Mouse (Mus musculus) heart, embryonic 11.5 days (tissue): ENCODE measurements at regions not wholly inside any gene's neighbourhood (a gene's known extent, or its start where the extent isn't known, plus 50 kb on each side); places are given as distances from the start of the nearest gene placed in this dataset.

Experiments
- ATAC-seq: fragments of 200-750 bp; cut with Nextera tagmentation; replicated peaks from 2 replicates; pipeline ENCODE4 v1.8.0; 2017; ENCODE audit warnings: moderate library complexity; ENCODE audit not compliant: insufficient number of reproducible peaks, low FRiP score, low TSS enrichment
- H3K27ac ChIP-seq: fragments of 300-500 bp; sonication (generic); 2 replicates; pipeline ENCODE4 v1.5.1; 2014; ENCODE audit warnings: mild to moderate bottlenecking, low read depth, low read length
- H3K27me3 ChIP-seq: fragments of 300-500 bp; sonication (generic); 2 replicates; pipeline ENCODE4 v1.6.1; 2014; ENCODE audit warnings: mild to moderate bottlenecking, low read length, mixed read lengths; ENCODE audit not compliant: control insufficient read depth, insufficient read depth
- H3K36me3 ChIP-seq: fragments of 300-500 bp; sonication (generic); 2 replicates; pipeline ENCODE4 v1.6.1; 2014; ENCODE audit warnings: mild to moderate bottlenecking, low read length, moderate library complexity, mixed read lengths; ENCODE audit not compliant: control insufficient read depth, insufficient read depth
- H3K4me1 ChIP-seq: fragments of 300-500 bp; sonication (generic); 2 replicates; pipeline ENCODE4 v1.6.1; 2014; ENCODE audit warnings: low read length; ENCODE audit not compliant: control insufficient read depth, insufficient read depth
- H3K4me2 ChIP-seq: fragments of 300-500 bp; sonication (generic); 2 replicates; pipeline ENCODE4 v1.6.1; 2014; ENCODE audit warnings: mild to moderate bottlenecking, moderate library complexity
- H3K4me3 ChIP-seq: fragments of 300-500 bp; sonication (generic); 2 replicates; pipeline ENCODE4 v1.5.1; 2014; ENCODE audit warnings: low read depth, low read length
- H3K9ac ChIP-seq: fragments of 300-500 bp; sonication (generic); 2 replicates; pipeline ENCODE4 v1.6.1; 2014; ENCODE audit warnings: mild to moderate bottlenecking, low read depth, low read length, moderate library complexity
- H3K9me3 ChIP-seq: fragments of 300-500 bp; sonication (generic); replicated peaks from 2 replicates; pipeline ENCODE4 v1.6.1; 2016; ENCODE audit warnings: low read length; ENCODE audit not compliant: control insufficient read depth
- WGBS: fragments of 180-500 bp; shearing (Covaris S2); extraction: QIAGEN DNeasy Blood & Tissue Kit; methylation state at CpG from one replicate; pipeline ENCODE4 v1.1.7; 2014; ENCODE audit not compliant: insufficient replicate concordance; 5-methylcytosine and 5-hydroxymethylcytosine counted together

DNA sequence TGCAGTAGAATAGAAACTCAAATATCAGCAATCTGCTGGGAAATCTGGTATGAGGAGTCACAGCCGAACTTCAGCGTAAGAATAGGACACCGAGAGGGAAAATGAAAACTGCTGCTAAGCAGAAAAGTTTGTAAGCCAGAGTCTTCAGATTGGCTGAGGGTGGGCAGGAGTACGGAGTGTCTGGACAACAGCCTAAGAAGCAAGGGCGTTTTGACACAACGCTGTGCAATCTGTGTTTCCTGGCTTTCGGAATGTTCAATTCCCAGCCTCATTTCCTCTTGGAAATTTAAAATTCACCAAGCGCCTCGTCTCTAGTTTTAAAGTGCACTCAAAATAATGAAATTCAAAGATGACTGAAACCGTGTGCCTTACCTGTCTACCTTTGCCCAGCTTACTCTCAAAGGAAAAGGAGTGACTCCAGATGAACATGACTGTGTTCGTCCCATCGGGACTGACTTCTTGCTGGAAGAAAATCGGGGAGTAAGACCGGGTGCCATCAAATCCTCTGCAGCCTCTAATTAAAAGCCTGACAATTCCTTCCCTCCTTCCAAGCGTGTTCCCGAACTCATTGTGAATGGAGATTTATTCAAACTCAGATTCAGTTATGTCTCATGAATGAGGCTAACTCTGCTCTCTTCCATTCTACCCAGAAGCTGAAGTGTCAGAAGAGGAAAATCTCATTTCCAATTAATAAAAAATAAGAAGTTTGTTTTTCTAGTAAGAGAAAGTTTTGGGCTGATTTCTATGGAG lies 203.2 kb downstream of the Chrm2 start:
- Histone ChIP-seq H3K9ac (no peak overlapping the region), H3K4me1 (no peaks in the 10 kb centered on the region), H3K4me3 (no peak overlapping the region), H3K27ac (no peak overlapping the region), H3K27me3 (no peaks in the 10 kb centered on the region), H3K4me2 (no peak overlapping the region), H3K36me3 (no peaks in the 10 kb centered on the region), H3K9me3 (no peaks in the 10 kb centered on the region)
- no peak for ATAC-seq
- WGBS: 89% methylated on average over 16 of the region's 16 CpGs

- H3K9ac ChIP-seq: no peak overlapping the region
- no peaks in the 10 kb centered on the region for H3K27me3 ChIP-seq
- no peak for ATAC-seq
- no peak overlapping the region for H3K4me3 ChIP-seq
- 78% methylated on average over 3 of the region's 3 CpGs for WGBS
- no peak overlapping the region for H3K4me2 ChIP-seq
- no peaks in the 10 kb centered on the region for H3K9me3 ChIP-seq
- no peaks in the 10 kb centered on the region for H3K36me3 ChIP-seq
- peaks cover 3% of the 10 kb centered on the region; the same call in 1 of the 2 replicates for H3K4me1 ChIP-seq
- H3K27ac ChIP-seq: no peak overlapping the region
Measured at GRCm38 (mm10) chr6:36581043-36581442, 193.2 kb downstream of the Chrm2 start.
